In the genomic region with DNA sequence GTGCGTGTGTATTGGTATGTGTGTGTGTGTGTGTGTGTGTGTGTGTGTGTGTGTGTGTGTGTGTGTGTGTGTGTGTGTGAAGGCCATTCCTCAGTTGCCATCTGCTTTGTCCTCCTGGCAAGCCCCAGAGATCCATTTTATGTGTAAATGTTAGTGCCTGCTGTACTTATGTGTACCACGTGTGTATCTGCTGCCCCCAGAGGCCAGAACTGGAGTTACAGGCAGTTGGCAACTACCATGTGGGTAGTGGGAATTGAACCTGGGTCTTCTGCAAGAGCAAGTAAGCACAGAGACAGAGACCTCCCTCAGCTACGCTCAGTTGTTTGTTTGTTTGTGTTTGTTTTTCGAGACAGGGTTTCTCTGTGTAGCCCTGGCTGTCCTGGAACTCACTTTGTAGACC, we compare ENCODE assay signal across 9 mouse cellular contexts. TPM values are rescaled to one million over a fixed set of nuclear protein-coding genes. Genes with fewer than 3 reads are reported as not detected.
DNase-seq lines count a peak whose midpoint lies in the region; ATAC-seq and TF ChIP-seq lines count a peak whose summit lies in the region.
"Had no signal": no experiment of that assay in that cellular context is flagged by ENCODE, and none has a peak within 500 bp of the region (broad histone marks: within the 10 kb centered on the region; RNA-seq: fewer than 3 reads in every experiment).

No protein-coding gene starts in this region.

- no peak overlapping the region for H3K4me3 ChIP-seq in forebrain, embryonic 10.5 days
- no peak overlapping the region for H3K4me3 ChIP-seq in forebrain, embryonic 15.5 days
- H3K4me3 ChIP-seq in stomach, postnatal 0 days (ENCODE audit: low read depth, low read length): no peak overlapping the region
- H3K4me3 ChIP-seq: limb, embryonic 12.5 days had no signal

- peak; percentile 83 for TF ChIP-seq CTCF in stomach, postnatal 0 days (IDR thresholded peaks at IDR 0.05; ENCODE audit: low read depth)

- WGBS in forebrain, embryonic 10.5 days: 52% methylated on average over 4 of the region's 4 CpGs
- WGBS in forebrain, embryonic 15.5 days: 61% methylated on average over 4 of the region's 4 CpGs
- WGBS in stomach, postnatal 0 days: 43% methylated on average over 4 of the region's 4 CpGs

- H3K9ac ChIP-seq in forebrain, embryonic 15.5 days (replicated peaks): no peak overlapping the region
- no peak overlapping the region for H3K9ac ChIP-seq in stomach, postnatal 0 days (ENCODE audit: low read length)
- H3K9ac ChIP-seq: limb, embryonic 12.5 days had no signal

- H3K27ac ChIP-seq in forebrain, embryonic 10.5 days: no peak overlapping the region
- no peak overlapping the region for H3K27ac ChIP-seq in forebrain, embryonic 15.5 days (replicated peaks)
- H3K27ac ChIP-seq in stomach, postnatal 0 days (replicated peaks): no peak overlapping the region
- H3K27ac ChIP-seq: limb, embryonic 12.5 days had no signal

- DNase-seq in forebrain, embryonic 10.5 days (ENCODE audit: extremely low spot score, low spot score): peak; percentile 56
- peak; percentile 47 for DNase-seq in urinary bladder, postnatal 25 days (ENCODE audit: low spot score)
- DNase-seq in urinary bladder, postnatal 10 days (ENCODE audit: low spot score): no peak
- peak; percentile 72 for DNase-seq in embryo, embryonic 9.5 days (ENCODE audit: extremely low spot score)
- peak; percentile 76 to 89 for DNase-seq in kidney, postnatal 36 days
- peak; percentile 65 for DNase-seq in stomach, postnatal 0 days (ENCODE audit: low spot score)

- no peaks in the 10 kb centered on the region for H3K9me3 ChIP-seq in forebrain, embryonic 10.5 days
- no peaks in the 10 kb centered on the region for H3K9me3 ChIP-seq in forebrain, embryonic 15.5 days
- H3K9me3 ChIP-seq in stomach, postnatal 0 days (ENCODE audit: control insufficient read depth, low read length): no peaks in the 10 kb centered on the region
- H3K9me3 ChIP-seq: limb, embryonic 12.5 days had no signal

- H3K27me3 ChIP-seq in forebrain, embryonic 10.5 days (ENCODE audit: poor library complexity, severe bottlenecking): no peaks in the 10 kb centered on the region
- H3K27me3 ChIP-seq in forebrain, embryonic 15.5 days: no peaks in the 10 kb centered on the region
- no peaks in the 10 kb centered on the region for H3K27me3 ChIP-seq in stomach, postnatal 0 days (ENCODE audit: control insufficient read depth, insufficient read depth, low read length)
- H3K27me3 ChIP-seq: limb, embryonic 12.5 days had no signal

- H3K4me1 ChIP-seq in forebrain, embryonic 10.5 days: peaks cover 20% of the 10 kb centered on the region
- no peaks in the 10 kb centered on the region for H3K4me1 ChIP-seq in forebrain, embryonic 15.5 days
- no peaks in the 10 kb centered on the region for H3K4me1 ChIP-seq in stomach, postnatal 0 days (replicated peaks; ENCODE audit: control insufficient read depth, insufficient read depth)

- no peak for TF ChIP-seq EP300 in stomach, postnatal 0 days (optimal IDR thresholded peaks at IDR 0.05)

- H3K4me2 ChIP-seq in forebrain, embryonic 15.5 days (replicated peaks): no peak overlapping the region
- H3K4me2 ChIP-seq in stomach, postnatal 0 days (replicated peaks; ENCODE audit: low read depth): no peak overlapping the region
- H3K4me2 ChIP-seq: limb, embryonic 12.5 days had no signal

- ATAC-seq in forebrain, embryonic 15.5 days (replicated peaks): no peak
- ATAC-seq in megakaryocyte, adult 5-6 weeks (ENCODE audit: poor library complexity, severe bottlenecking): peak; percentile 47; the same call in 1 of the 2 replicates
- ATAC-seq in stomach, postnatal 0 days (ENCODE audit: low FRiP score, low TSS enrichment): no peak

- peaks cover 2% of the 10 kb centered on the region for H3K36me3 ChIP-seq in forebrain, embryonic 10.5 days (replicated peaks)
- no peaks in the 10 kb centered on the region for H3K36me3 ChIP-seq in forebrain, embryonic 15.5 days
- no peaks in the 10 kb centered on the region for H3K36me3 ChIP-seq in stomach, postnatal 0 days (ENCODE audit: control insufficient read depth, insufficient read depth, low read length)

RNA-seq across cellular contexts. Expression of a gene that starts 31.2 kb away (rescaled TPM):
- 31.9 and 33.5 TPM in 2 replicates for polyA plus RNA-seq in forebrain, embryonic 10.5 days (2016; fragmentation: Nextera tagmentation; extraction: Ambion mirVana)
- 6.6 and 7.1 TPM in 2 replicates for polyA plus RNA-seq in forebrain, embryonic 15.5 days (2015; fragmentation: Nextera tagmentation; extraction: Ambion mirVana)
- total RNA-seq in megakaryocyte, adult 5-6 weeks (2015): 0.16 TPM in 1 of 2 replicates, not detected in the other
- total RNA-seq in megakaryocyte, adult 5-6 weeks (2017): not detected in 2 replicates
- 12.1 and 13.9 TPM in 2 replicates for polyA plus RNA-seq in stomach, postnatal 0 days (2015; fragmentation: Nextera tagmentation; extraction: Ambion mirVana)

RNA-seq across cellular contexts. Expression of a gene that starts 47.8 kb away (rescaled TPM):
- polyA plus RNA-seq in forebrain, embryonic 10.5 days (2016; fragmentation: Nextera tagmentation; extraction: Ambion mirVana): 10.6 and 11.8 TPM in 2 replicates
- polyA plus RNA-seq in forebrain, embryonic 15.5 days (2015; fragmentation: Nextera tagmentation; extraction: Ambion mirVana): 20.1 and 23.1 TPM in 2 replicates
- total RNA-seq in megakaryocyte, adult 5-6 weeks (2015): 12.8 and 13.4 TPM in 2 replicates
- 20.9 and 21.6 TPM in 2 replicates for total RNA-seq in megakaryocyte, adult 5-6 weeks (2017)
- 6.5 and 7.2 TPM in 2 replicates for polyA plus RNA-seq in stomach, postnatal 0 days (2015; fragmentation: Nextera tagmentation; extraction: Ambion mirVana)
